Mouse (Mus musculus): Measurements from ENCODE around the gene Castor2. TPM values are rescaled to one million over a fixed set of nuclear protein-coding genes. Genes with fewer than 3 reads are reported as not detected.

Castor2 gene
- 10 to 100 TPM; 41.7 to 54.5 (median 50.6) TPM for total RNA-seq (2022)

- peak; percentile 90 to 94 for DNase-seq (ENCODE audit: low spot score in 2 of 2)
Observed at GRCm38 (mm10) chr5:134099496-134100211, at the start of gene Castor2. Castor2 (plus strand) TSS chr5:134099711.

- no peak for DNase-seq (ENCODE audit: low spot score in 2 of 2)
Observed at GRCm38 (mm10) chr5:134050711-134051110, 48.8 kb upstream of the Castor2 start.

GRCm38 (mm10) chr5:134052614-134053013 lies 46.9 kb upstream of the Castor2 start:
- no peak for DNase-seq (ENCODE audit: low spot score in 2 of 2)

GRCm38 (mm10) chr5:134054496-134054895 lies 45.0 kb upstream of the Castor2 start:
- DNase-seq (ENCODE audit: low spot score in 2 of 2): no peak

GRCm38 (mm10) chr5:134058793-134059352 lies 40.6 kb upstream of the Castor2 start:
- no peak for DNase-seq (ENCODE audit: low spot score in 2 of 2)

GRCm38 (mm10) chr5:134063362-134064064 lies 36.0 kb upstream of the Castor2 start:
- peak; percentile 76 to 79 for DNase-seq (ENCODE audit: low spot score in 2 of 2)

- no peak for DNase-seq (ENCODE audit: low spot score in 2 of 2)
Observed at GRCm38 (mm10) chr5:134066261-134066660, 33.2 kb upstream of the Castor2 start.

GRCm38 (mm10) chr5:134067924-134068323 lies 31.6 kb upstream of the Castor2 start:
- no peak for DNase-seq (ENCODE audit: low spot score in 2 of 2)

GRCm38 (mm10) chr5:134073512-134074041 lies 25.9 kb upstream of the Castor2 start:
- no peak for DNase-seq (ENCODE audit: low spot score in 2 of 2)

- no peak for DNase-seq (ENCODE audit: low spot score in 2 of 2)
Observed at GRCm38 (mm10) chr5:134074368-134074767, 25.1 kb upstream of the Castor2 start.

- no peak for DNase-seq (ENCODE audit: low spot score in 2 of 2)
Observed at GRCm38 (mm10) chr5:134076175-134076574, 23.3 kb upstream of the Castor2 start.

GRCm38 (mm10) chr5:134080685-134081548 lies 18.6 kb upstream of the Castor2 start:
- DNase-seq (ENCODE audit: low spot score in 2 of 2): peak; percentile 65 to 78

- no peak for DNase-seq (ENCODE audit: low spot score in 2 of 2)
Observed at GRCm38 (mm10) chr5:134085227-134085626, 14.3 kb upstream of the Castor2 start.

- no peak for DNase-seq (ENCODE audit: low spot score in 2 of 2)
Observed at GRCm38 (mm10) chr5:134085887-134086639, 13.4 kb upstream of the Castor2 start.

- no peak for DNase-seq (ENCODE audit: low spot score in 2 of 2)
Observed at GRCm38 (mm10) chr5:134087211-134087610, 12.3 kb upstream of the Castor2 start.

GRCm38 (mm10) chr5:134095766-134096165 lies 3.7 kb upstream of the Castor2 start:
- no peak for DNase-seq (ENCODE audit: low spot score in 2 of 2)

GRCm38 (mm10) chr5:134098341-134098902 lies 1.1 kb upstream of the Castor2 start:
- no peak for DNase-seq (ENCODE audit: low spot score in 2 of 2)

GRCm38 (mm10) chr5:134098976-134099375 lies 535 bp upstream of the Castor2 start:
- no peak for DNase-seq (ENCODE audit: low spot score in 2 of 2)

- no peak for DNase-seq (ENCODE audit: low spot score in 2 of 2)
Observed at GRCm38 (mm10) chr5:134100232-134100771, 791 bp downstream of the Castor2 start.

- no peak for DNase-seq (ENCODE audit: low spot score in 2 of 2)
Observed at GRCm38 (mm10) chr5:134101322-134101721, 1.8 kb downstream of the Castor2 start.
